13 mouse cellular contexts compared by ENCODE assay signal in the genomic region with DNA sequence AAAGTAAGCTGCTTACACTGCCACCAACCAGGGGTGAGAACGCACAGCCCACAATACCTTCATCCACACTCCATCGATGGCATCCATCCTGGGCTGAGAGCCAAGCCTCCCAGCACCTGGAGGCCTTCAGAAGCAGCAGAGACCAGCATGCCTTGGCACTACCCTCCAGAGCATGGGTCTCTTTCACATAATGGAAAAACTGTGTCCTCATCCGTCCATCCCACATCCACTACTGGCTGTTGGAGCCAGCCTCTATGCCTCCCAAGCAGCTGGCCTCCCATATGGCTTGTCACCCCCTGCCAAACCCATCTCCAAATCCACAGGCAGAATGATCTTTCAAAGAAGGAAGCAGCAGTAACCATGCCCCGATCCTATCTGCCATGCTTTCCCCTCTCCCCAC.
DNase-seq lines count a peak whose midpoint lies in the region; ATAC-seq lines count a peak whose summit lies in the region.
"Had no signal": no experiment of that assay in that cellular context is flagged by ENCODE, and none has a peak within 500 bp of the region (broad histone marks: within the 10 kb centered on the region; RNA-seq: fewer than 3 reads in every experiment).

No protein-coding gene starts in this region.

- H3K9me3 ChIP-seq in limb, embryonic 10.5 days (replicated peaks) = no peaks in the 10 kb centered on the region
- H3K9me3 ChIP-seq: embryonic facial prominence, embryonic 15.5 days; limb, embryonic 12.5 days had no signal

- H3K4me1 ChIP-seq in limb, embryonic 10.5 days = no peaks in the 10 kb centered on the region
- H3K4me1 ChIP-seq: embryonic facial prominence, embryonic 15.5 days; limb, embryonic 12.5 days had no signal

- ATAC-seq in frontal cortex, adult (ENCODE audit: low TSS enrichment) = peak; percentile 64

- intact Hi-C loops in left cerebral cortex, postnatal 4 days (cut with DNase I) = no loop called here
- intact Hi-C loops in left cerebral cortex, postnatal 14 days (cut with DNase I) = no loop called here

- H3K4me3 ChIP-seq in limb, embryonic 10.5 days = no peak overlapping the region
- H3K4me3 ChIP-seq: embryonic facial prominence, embryonic 15.5 days; gastrocnemius, adult 2 months; limb, embryonic 12.5 days had no signal

- no peaks in the 10 kb centered on the region for H3K27me3 ChIP-seq in limb, embryonic 10.5 days (ENCODE audit: low read depth, poor library complexity, severe bottlenecking)
- H3K27me3 ChIP-seq: embryonic facial prominence, embryonic 15.5 days; limb, embryonic 12.5 days had no signal

- H3K36me3 ChIP-seq in limb, embryonic 10.5 days = no peaks in the 10 kb centered on the region
- H3K36me3 ChIP-seq: embryonic facial prominence, embryonic 15.5 days; limb, embryonic 12.5 days had no signal

- H3K27ac ChIP-seq in limb, embryonic 10.5 days = no peak overlapping the region
- H3K27ac ChIP-seq: embryonic facial prominence, embryonic 15.5 days; gastrocnemius, adult 2 months; kidney, postnatal 0 days; limb, embryonic 12.5 days had no signal

- no peak for DNase-seq in frontal cortex, postnatal 10 days (ENCODE audit: low spot score in 2 of 2)
- peak; percentile 81 for DNase-seq in left cerebral cortex, postnatal 4 days
- no peak for DNase-seq in left cerebral cortex, postnatal 14 days (ENCODE audit: low spot score in 2 of 2)
- DNase-seq in cerebellum, postnatal 36 days = peak; percentile 66
- DNase-seq in layer of hippocampus, postnatal 25 days (ENCODE audit: extremely low spot score in 1 of 2, low spot score in 1 of 2) = peak; percentile 47 to 58
- no peak for DNase-seq in urinary bladder, adult 18-20 months (ENCODE audit: low spot score in 2 of 2)
- DNase-seq in limb, embryonic 10.5 days (ENCODE audit: low spot score) = no peak
- DNase-seq: adrenal gland, postnatal 14 days; gastrocnemius, adult 2 months had no signal

- WGBS in limb, embryonic 10.5 days = 89% methylated on average over 4 of the region's 4 CpGs

Comparison
In these comparisons a context has a peak if more than half of its experiments do, and no peak if none do; other contexts are left out.
1. DNase-seq: peak in left cerebral cortex, postnatal 4 days (single experiment), cerebellum, postnatal 36 days (2 of 2) and layer of hippocampus, postnatal 25 days (2 of 2); none in frontal cortex, postnatal 10 days (0 of 2), left cerebral cortex, postnatal 14 days (0 of 2), urinary bladder, adult 18-20 months (0 of 2) and limb, embryonic 10.5 days (single experiment).